Mouse (Mus musculus): ENCODE measurements around the gene Pogk. TPM values are rescaled to one million over a fixed set of nuclear protein-coding genes. Genes with fewer than 3 reads are reported as not detected.

Pogk gene
- polyA plus RNA-seq (2012; rRNA removed): 14.1 and 14.5 TPM in 2 replicates

DNA sequence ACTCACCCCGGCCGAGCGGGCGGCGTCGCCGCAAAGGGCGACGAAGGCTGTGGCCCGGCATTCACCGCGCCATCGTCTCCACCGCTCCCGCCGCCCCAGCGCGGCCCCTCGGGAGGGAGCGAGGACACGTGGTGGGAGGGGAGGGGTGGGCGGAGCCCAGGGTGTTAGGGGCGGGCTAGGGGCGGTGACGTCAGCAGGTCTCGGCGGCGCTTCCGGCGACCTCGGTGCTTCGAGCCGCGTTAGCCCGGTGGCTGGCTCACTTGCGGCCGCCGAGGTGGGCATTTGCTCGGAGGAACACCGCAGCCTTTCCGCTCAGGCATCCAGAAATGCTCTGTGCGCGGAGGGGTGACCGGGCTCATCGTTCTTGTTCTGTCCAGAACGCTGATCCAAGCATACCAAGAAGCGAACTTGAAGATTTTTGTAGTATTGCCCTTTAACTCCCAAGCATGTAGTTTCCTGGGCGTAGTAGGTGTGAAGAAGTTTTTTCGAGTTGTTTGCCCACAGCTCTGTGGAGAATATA is at the start of gene Pogk:
Pogk (minus strand) TSS at position 163 of the 520 bp plus-strand sequence.
- no peak for DNase-seq (ENCODE audit: low read depth)

DNA sequence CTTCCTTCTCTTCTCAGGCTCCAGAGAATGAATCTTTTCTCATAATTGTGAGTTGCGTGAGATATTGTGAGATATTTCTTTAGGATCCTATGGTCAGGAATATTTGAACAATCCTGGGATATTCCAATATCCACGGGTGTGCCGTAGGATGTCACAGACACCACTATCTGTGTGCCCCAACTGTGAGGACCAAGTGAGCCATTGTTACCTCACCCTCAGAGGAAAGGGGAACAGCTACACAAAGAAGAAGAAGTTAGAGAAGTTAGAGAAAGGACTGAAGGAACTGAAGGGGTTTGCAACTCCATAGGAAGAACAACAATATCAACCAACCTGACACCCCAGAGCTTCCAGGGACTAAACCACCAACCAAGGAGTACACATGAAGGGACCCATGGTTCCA is 32.3 kb upstream of the Pogk start:
- DNase-seq (ENCODE audit: low read depth): no peak

DNA sequence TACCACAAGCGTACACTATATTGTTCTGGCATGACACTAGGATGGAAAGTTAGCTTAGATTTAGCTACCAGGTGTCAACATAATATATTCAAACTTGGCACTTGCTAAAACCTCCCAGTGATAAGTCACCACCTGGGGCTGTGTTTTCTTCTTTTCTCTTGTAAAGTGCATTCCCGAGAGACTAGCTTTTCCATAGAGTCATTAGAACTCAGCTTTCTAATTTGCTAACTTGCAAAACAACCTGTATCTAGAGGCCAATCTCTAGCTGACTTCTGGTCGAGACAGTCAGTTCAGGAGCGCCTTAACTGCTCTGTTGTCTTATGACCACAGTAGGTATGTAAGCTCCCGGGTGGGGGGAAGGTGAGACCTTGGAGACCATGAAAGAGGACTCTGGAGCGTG is 29.8 kb upstream of the Pogk start:
- no peak for DNase-seq (ENCODE audit: low read depth)

DNA sequence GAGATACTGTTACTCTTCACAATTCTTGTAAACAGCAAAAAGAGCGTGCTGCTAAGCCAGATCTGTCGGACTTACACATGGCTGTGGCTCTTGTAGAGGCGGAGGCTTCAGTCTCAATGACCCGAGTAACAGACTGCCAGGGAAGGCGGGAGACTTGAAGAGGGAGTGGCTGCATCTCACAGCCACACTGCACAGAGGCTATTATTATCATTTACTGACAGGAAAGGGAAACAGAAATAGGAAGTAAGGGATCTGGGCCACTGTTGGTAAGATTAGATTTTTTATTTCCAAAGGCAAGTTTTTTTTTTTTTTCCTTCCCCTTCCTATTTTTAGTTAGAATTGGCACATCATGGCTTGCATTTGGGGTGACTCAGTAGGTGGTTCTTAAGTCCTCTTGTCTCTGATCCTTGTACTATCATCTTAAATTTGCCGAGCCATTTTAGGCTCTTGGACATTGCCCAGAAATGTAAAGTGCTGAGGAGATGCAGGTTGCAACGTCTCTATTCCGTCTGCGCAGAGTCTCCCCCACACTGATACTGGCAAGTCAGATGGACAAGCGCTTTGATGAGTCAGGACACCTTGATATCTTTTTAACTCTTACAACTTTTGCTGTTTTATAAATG is 20.3 kb upstream of the Pogk start:
- no peak for DNase-seq (ENCODE audit: low read depth)

DNA sequence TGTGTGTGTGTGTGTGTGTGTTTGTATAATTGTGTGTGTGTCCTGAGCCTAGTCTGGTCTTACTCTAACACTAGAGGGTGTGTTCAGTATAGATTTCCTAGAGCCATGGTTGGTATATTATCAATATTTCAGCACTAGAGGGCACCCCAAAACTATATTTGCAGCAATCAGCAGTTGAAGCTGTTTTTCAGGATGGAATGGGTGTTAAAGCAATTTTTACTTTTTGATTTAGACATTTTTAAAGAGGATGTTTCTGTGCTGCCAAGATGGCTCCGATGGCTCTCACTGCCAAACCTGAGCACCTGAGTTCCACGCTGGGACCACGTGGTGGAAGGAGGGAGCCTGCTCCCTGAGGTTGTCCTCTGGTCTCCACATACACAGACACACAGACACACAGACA is 19.4 kb upstream of the Pogk start:
- no peak for DNase-seq (ENCODE audit: low read depth)

DNA sequence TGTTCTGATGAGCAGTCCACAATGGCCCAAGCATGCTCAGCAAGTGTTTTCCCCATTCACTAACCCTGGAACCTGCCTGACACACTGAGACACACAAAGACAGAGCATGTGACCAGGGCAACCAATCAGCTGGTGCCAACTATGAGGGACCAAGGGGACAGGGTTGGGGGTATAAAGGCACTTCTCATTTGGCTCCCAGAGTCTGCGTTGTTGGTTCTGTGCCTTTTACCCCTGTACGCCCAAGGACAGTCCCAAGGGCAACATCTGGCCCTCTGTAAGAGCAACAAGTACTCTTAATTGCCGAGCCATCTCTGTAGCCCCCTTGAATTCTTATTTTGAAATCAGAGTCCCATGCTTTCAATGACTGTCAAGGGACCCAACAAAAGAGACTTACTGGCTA is 2.6 kb upstream of the Pogk start:
- no peak for DNase-seq (ENCODE audit: low read depth)

DNA sequence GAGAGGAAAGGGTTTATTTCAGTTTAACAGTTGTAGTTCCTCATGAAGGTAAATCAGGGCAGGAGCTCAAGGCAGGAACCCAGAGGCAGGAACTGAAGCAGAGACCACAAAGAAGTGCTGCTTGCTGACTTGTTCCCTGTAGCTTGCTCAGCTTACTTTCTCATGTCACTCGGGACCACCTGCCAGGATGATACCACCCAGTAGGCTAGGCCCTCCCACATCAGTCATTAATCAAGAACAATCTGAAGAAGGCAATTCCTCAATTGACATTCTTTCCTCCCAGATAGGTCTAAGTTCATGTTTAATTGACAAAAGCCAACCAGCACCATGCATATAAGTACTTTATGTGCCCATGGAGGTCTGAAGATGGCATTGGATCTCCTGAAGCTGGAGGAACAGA is 1.9 kb upstream of the Pogk start:
- no peak for DNase-seq (ENCODE audit: low read depth)

DNA sequence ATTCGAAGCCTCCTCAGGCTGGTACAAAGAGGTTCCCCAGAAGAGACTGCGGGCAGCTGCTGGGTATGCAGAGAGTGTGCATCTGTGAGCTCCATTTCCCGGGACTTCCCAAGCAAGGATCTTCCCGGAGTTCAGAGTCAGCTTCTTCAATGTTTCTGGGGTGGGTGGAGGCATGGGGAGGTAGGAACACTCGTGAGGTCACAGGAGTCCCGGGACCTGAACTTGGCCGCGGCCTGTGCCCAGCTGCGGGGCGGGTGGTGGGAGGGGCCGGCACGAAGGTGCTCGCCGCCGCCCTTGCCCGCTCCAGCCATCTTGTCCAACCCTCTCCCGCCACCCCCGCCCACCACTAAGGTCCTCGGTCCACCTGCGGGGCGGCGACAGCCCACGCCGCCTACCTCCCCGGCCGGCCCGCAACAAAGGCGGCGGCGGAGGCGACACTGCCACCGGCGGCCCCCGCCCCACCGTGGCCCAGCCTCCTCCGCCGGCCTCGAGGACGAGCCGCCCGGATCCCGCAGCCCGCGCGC is 424 bp downstream of the Pogk start:
- DNase-seq (ENCODE audit: low read depth): no peak

DNA sequence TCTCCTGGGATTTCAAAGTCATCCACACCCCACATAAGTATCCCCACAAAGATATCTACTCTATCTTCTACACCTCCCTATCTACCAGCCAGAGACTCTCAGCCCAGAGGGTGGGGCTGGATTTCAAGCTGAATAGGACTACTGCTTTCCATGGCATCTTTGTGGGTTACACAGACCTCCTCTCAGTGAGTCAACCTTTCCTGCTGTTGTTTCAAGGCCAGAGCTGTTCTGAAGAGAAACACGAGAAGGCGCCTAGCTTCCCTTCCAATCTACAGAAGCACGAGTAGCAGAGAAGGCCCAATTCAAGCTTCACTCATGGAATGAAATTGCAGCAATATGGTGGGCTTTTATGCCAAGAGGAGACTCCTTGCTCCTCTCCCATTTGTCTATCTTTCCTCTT is 5.8 kb downstream of the Pogk start:
- DNase-seq (ENCODE audit: low read depth): no peak

DNA sequence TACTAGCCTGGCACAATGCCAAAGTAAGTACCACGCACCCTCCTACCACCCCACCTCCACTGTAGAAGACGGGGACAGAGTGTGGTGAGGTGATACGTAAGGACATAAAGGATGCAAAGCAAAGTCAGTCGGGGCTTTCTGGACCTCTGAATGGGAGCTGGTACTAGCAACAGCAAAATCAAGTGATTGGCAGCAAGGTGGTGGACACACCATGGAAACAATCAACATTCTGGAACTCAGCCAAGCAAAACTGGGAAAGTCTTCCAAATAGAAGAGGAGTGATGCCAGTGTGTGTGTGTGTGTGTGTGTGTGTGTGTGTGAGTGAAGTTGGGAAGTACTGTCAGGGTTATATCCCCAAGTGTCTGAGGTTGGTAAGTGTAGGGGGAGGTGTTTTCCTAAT is 7.7 kb downstream of the Pogk start:
- DNase-seq (ENCODE audit: low read depth): no peak

DNA sequence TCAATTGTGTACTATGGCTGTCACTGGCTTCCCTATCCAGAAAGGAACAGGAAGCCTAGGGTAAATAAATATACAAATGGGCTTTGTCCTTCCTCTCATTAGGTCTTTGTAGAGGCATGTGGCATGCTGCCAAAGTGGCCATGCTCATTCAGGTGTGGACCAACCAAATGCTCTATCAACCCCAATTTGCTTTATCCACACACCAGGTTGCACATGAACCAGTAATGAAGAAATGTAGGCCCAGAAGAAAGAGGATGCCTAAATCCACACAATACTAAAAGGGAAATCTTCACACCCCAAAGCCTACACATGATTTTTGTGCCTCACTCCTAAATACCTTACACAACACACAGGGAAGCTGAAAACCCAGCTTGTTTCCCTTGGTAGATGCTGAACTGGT is 8.2 kb downstream of the Pogk start:
- DNase-seq (ENCODE audit: low read depth): no peak

DNA sequence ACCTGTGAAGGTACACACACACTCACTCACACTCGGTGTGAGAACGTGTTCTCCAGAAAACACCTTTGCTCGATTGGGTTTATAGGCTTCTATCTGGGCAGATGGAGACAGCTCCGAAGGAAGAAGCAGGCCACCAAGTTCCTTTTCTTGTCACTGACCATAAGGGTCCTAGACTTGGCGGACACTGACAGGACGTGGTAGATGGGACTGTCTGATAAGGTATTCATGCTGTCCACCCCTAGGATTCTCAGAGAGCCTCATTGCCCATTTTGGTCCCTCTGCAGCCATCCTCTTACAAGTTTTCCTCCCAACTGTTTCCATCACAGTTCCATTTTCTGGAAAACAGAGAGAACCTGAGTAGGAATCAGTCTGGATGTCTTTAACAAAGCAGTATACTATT is 13.3 kb downstream of the Pogk start:
- DNase-seq (ENCODE audit: low read depth): no peak

DNA sequence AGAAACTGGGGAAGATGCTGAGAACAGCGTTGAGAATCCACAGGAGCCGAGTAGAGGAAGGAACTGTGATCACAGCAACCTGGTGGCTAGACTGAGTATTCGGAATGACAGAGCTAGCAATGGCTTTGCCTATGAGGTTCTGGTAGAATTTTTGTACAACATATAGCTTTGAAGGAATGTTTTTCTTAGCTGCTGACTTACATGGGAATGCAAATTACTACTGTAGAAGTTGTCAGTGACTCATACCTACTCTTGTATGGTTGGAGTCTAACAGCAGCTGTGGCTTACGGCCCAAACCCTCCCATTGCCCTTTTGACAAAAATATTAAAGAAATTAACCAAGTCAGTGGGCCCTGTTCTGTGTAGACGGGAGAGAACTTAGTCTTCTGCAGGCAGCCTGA is 14.0 kb downstream of the Pogk start:
- no peak for DNase-seq (ENCODE audit: low read depth)

DNA sequence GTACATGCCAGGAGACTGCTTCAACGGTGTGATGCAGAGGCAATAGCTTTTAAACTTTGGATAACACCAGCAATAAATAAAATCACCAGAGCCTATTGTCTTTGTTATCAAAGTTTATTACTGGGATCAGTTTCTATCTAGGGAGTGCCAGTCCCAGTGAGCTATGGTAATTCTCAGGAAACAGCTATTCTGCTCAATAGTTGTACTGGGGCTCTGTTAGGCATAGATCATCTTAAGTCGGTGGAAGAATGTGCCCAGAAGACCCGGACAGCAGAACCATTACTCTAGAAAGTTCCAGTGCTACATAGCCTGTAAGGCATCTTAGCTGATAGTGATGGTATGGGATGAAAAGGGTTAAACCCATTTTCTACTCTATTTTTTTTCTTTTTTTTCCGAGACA is 14.9 kb downstream of the Pogk start:
- no peak for DNase-seq (ENCODE audit: low read depth)

DNA sequence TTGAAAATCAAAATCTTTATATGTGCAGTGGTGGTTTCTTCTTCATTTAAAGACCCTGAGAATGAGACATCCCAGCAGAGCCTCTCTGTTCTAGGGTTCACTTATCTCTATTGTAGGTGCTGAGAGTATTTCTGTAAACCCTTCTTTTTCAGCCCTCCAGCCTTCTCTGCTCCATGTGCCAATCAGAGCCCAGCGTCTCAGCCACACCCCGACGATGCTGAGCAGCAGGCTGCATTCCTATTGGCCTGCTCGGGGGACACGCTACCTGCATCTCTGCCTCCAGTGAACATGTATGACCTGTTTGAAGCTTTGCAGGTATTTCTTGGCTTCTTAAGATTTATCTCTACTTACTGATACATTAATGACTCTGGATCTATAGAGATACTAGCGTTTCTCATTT is 18.0 kb downstream of the Pogk start:
- no peak for DNase-seq (ENCODE audit: low read depth)

DNA sequence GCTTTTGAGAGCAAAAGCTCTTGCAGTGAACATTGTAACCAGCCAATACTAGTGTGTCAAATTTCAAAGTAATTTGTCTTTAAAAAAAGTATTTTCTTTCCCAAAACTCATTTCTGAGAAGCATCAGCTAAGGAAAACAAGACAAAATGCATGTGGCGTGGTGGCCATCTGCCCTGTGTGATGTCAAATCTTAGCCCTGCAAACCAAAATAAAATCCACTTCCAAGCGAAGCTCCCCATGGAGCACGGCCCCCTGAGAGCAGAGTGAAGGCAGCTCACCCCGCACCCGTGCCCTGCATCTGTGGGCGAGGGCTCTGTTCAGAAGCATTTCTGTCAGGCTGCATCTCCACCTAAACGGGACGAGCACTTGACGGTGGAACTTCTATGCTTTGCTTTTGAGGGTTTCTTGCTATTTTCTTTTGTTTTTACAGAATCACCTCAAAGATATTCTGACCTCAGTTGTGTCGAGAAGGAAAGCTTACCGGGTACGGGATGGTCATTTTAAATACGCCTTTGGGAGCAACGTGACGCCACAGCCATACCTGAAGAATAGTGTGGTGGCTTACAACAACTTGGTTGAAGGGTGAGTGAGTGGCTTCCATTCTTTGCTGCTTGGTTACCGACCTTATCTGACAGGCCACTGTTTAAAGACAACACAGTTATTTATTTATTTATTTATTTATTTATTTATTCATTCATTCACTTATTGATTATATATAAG is 20.1 kb downstream of the Pogk start:
- DNase-seq (ENCODE audit: low read depth): no peak

DNA sequence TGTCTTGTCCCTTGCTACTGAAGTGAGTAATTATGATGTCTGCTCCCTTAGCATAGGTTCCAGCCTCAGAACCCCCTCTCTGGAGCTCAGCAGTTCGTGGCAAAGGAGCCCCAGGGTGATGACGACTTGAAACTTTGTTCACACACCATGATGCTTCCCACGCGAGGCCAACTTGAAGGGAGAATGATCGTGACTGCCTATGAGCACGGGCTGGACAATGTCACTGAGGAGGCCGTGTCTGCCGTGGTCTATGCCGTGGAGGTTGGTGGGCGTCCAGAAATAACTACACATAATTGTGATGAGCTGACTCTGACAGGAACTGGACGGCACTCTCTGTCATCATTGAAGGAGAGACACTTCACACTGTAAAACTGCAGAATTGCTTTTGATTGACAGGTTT is 21.2 kb downstream of the Pogk start:
- no peak for DNase-seq (ENCODE audit: low read depth)

DNA sequence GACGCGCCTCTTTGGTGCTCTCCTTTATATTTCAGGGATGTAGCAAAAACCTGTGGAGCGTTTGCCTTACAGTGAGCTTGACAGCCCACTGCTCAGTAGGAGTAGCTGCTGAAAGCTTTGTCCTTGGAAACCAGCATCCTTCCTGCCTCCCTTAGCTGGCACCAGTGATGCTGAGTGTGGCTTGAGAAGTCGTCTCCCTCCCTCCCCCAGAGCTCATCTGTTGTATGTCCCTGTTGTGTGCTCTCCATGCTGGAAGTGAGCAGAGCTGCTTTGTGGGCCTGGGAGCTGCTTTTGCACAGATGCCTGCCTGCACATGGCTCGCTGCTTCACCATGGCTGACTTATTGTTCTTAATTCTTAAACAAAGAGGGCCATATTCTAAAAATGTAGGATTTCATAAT is 24.2 kb downstream of the Pogk start:
- DNase-seq (ENCODE audit: low read depth): no peak

DNA sequence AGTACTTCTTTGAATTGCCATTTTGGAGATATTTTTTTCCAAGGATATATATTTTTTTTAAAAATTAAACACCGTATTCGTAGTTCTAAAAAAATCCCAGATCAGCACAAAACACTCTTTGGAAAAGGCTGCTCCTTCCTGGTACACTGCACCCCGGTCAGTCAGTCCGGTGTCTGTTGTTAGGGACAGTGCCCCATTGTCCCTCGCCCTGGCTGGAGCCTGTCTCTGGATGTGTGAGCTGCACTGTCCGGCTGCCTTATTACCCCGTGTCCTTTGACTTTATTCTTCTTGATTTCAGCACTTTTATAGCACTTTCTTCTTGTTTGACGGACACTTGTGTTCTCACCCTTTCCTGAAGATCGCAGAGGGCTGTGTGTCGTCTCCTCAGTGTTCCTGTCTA is 25.0 kb downstream of the Pogk start:
- DNase-seq (ENCODE audit: low read depth): no peak

DNA sequence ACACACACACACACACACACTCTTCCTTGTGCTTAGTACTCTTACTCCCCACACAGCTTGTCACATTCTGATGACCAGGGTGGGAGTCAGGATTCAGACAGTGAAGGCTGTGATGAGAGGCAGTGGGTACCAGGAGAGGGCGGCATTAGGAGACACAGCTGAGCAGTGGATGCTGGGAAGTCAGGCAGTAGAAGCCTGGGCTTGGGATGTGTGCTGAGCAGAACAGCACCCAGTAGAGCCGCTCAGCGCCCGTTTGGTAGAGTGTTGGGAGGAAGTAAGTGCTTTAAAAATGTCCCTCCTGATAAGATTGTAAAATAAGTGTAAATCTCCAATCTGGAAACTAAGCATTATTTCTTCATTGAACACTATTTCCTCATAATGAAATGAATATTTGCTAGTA is 27.0 kb downstream of the Pogk start:
- no peak for DNase-seq (ENCODE audit: low read depth)

DNA sequence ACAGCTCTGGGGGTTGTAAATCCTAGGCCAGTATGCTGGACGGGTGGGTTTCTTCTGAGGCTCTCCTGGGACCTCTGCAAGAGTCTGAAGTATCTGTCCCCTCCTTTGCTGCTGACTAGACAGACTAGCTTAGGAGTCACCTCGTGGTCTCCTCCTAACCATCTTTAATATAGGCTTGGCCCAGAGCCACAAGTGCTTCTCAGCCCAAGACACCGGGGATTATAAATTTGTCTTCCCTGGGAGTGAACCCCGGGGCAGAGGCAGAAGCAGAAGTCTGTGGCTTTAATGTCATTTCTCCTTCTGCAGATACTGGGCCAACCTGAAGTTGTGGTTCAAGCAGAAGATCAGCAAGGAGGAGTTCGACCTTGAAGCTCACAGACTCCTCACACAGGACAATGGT is 27.8 kb downstream of the Pogk start:
- DNase-seq (ENCODE audit: low read depth): no peak

DNA sequence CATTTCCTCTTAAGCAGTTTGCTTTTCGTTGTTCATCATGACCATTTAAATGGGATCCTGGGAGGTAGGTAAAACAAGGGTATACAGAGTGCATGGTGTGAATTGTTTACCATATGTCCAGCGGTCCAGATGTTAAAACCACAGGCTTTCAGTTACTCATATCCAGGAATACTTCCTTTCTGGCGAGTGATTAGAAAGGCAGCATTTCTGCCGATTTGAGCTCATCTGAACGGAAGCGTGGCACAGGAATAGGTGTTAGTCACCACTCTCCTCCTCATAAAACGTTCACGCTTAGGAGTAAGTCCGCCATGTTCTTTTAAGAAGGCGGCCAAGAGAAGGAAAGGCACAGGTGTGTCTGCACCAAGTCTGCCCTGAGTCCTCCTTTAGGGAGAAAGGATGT is 28.3 kb downstream of the Pogk start:
- no peak for DNase-seq (ENCODE audit: low read depth)

DNA sequence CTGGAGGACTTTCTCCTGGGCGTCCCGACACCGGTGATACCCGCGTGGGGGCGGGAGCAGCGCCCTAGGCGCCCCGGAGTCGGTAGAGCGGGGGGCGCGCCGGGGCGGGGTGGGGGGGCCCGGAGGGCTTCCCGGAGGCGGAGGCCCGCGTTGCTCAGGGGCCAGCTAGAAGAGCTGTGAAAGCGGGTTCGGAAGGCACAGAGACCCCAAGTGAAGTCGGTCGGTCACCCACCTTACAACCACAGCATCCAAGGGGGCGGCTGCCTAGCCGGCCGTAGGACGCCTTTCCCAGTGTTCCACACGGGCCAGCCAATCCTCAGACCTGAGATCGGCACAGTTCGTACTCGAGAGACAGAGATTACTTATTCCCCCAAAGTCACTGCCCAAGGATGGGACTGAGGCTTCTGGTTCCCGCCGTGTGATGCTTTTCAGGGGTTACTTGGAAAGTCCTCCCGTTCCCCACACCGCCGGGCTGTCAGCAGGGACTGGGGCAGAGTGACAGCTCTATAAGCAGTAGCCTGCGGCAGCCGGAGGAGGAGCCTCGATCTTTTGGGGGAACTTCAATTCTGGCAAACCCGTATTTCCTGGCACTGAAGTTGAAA is 29.9 kb downstream of the Pogk start:
- no peak for DNase-seq (ENCODE audit: low read depth)
